Mouse (Mus musculus): ENCODE measurements at regions not wholly inside any gene's neighbourhood (a gene's known extent, or its start where the extent isn't known, plus 50 kb on each side); places are given as distances from the start of the nearest gene placed in this dataset.
A peak's percentile ranks its signal among the peaks of the same experiment; 100 is the strongest.

GRCm38 (mm10) chr14:76188105-76188645, 77.5 kb downstream of the Nufip1 start:
- Histone ChIP-seq H3K4me1 (ENCODE audit: control insufficient read depth, insufficient read depth, insufficient read length, low read length) (no peaks in the 10 kb centered on the region), H3K27ac (replicated peaks; ENCODE audit: low read depth, low read length) (no peak overlapping the region), H3K4me3 (ENCODE audit: insufficient read depth, low read depth, low read length) (no peak overlapping the region)

- Histone ChIP-seq H3K27ac (replicated peaks; ENCODE audit: low read depth, low read length) (peak overlapping the region; percentile 59), H3K4me1 (ENCODE audit: control insufficient read depth, insufficient read depth, insufficient read length, low read length) (no peaks in the 10 kb centered on the region), H3K4me3 (ENCODE audit: insufficient read depth, low read depth, low read length) (no peak overlapping the region)
Observed at GRCm38 (mm10) chr14:76195324-76195723, 84.6 kb downstream of the Nufip1 start.

- Histone ChIP-seq H3K4me1 (ENCODE audit: control insufficient read depth, insufficient read depth, insufficient read length, low read length) (no peaks in the 10 kb centered on the region), H3K4me3 (ENCODE audit: insufficient read depth, low read depth, low read length) (no peak overlapping the region), H3K27ac (replicated peaks; ENCODE audit: low read depth, low read length) (no peak overlapping the region)
Observed at GRCm38 (mm10) chr14:76197357-76197756, 86.7 kb downstream of the Nufip1 start.

GRCm38 (mm10) chr14:76198406-76198805, 87.7 kb downstream of the Nufip1 start:
- H3K4me3 ChIP-seq (ENCODE audit: insufficient read depth, low read depth, low read length) = no peak overlapping the region
- no peaks in the 10 kb centered on the region for H3K4me1 ChIP-seq (ENCODE audit: control insufficient read depth, insufficient read depth, insufficient read length, low read length)
- no peak overlapping the region for H3K27ac ChIP-seq (replicated peaks; ENCODE audit: low read depth, low read length)

- Histone ChIP-seq H3K27ac (replicated peaks; ENCODE audit: low read depth, low read length) (no peak overlapping the region), H3K4me1 (ENCODE audit: control insufficient read depth, insufficient read depth, insufficient read length, low read length) (no peaks in the 10 kb centered on the region), H3K4me3 (ENCODE audit: insufficient read depth, low read depth, low read length) (no peak overlapping the region)
Observed at GRCm38 (mm10) chr14:76202595-76202994, 91.9 kb downstream of the Nufip1 start.

GRCm38 (mm10) chr14:76203135-76203534, 92.4 kb downstream of the Nufip1 start:
- Histone ChIP-seq H3K4me1 (ENCODE audit: control insufficient read depth, insufficient read depth, insufficient read length, low read length) (no peaks in the 10 kb centered on the region), H3K27ac (replicated peaks; ENCODE audit: low read depth, low read length) (no peak overlapping the region), H3K4me3 (ENCODE audit: insufficient read depth, low read depth, low read length) (no peak overlapping the region)

- no peaks in the 10 kb centered on the region; the same call in 1 of the 2 replicates for H3K4me1 ChIP-seq (ENCODE audit: control insufficient read depth, insufficient read depth, insufficient read length, low read length)
- H3K27ac ChIP-seq (replicated peaks; ENCODE audit: low read depth, low read length) = no peak overlapping the region
- H3K4me3 ChIP-seq (ENCODE audit: insufficient read depth, low read depth, low read length) = no peak overlapping the region
Observed at GRCm38 (mm10) chr14:76216446-76217177, 105.9 kb downstream of the Nufip1 start.

- no peak overlapping the region for H3K27ac ChIP-seq (replicated peaks; ENCODE audit: low read depth, low read length)
- H3K4me1 ChIP-seq (ENCODE audit: control insufficient read depth, insufficient read depth, insufficient read length, low read length) = no peaks in the 10 kb centered on the region; the same call in 1 of the 2 replicates
- H3K4me3 ChIP-seq (ENCODE audit: insufficient read depth, low read depth, low read length) = no peak overlapping the region
Observed at GRCm38 (mm10) chr14:76217178-76217500, 106.4 kb downstream of the Nufip1 start.

GRCm38 (mm10) chr14:76217571-76218256, 107.0 kb downstream of the Nufip1 start:
- H3K27ac ChIP-seq (replicated peaks; ENCODE audit: low read depth, low read length) = no peak overlapping the region
- no peak overlapping the region for H3K4me3 ChIP-seq (ENCODE audit: insufficient read depth, low read depth, low read length)
- no peaks in the 10 kb centered on the region; the same call in 1 of the 2 replicates for H3K4me1 ChIP-seq (ENCODE audit: control insufficient read depth, insufficient read depth, insufficient read length, low read length)

GRCm38 (mm10) chr14:76220952-76221351, 110.3 kb downstream of the Nufip1 start:
- H3K4me3 ChIP-seq (ENCODE audit: insufficient read depth, low read depth, low read length) = no peak overlapping the region
- H3K27ac ChIP-seq (replicated peaks; ENCODE audit: low read depth, low read length) = no peak overlapping the region
- H3K4me1 ChIP-seq (ENCODE audit: control insufficient read depth, insufficient read depth, insufficient read length, low read length) = no peaks in the 10 kb centered on the region

- Histone ChIP-seq H3K4me3 (ENCODE audit: insufficient read depth, low read depth, low read length) (no peak overlapping the region), H3K4me1 (ENCODE audit: control insufficient read depth, insufficient read depth, insufficient read length, low read length) (no peaks in the 10 kb centered on the region), H3K27ac (replicated peaks; ENCODE audit: low read depth, low read length) (no peak overlapping the region)
Observed at GRCm38 (mm10) chr14:76221617-76222319, 111.1 kb downstream of the Nufip1 start.

- H3K4me3 ChIP-seq (ENCODE audit: insufficient read depth, low read depth, low read length) = no peak overlapping the region
- H3K4me1 ChIP-seq (ENCODE audit: control insufficient read depth, insufficient read depth, insufficient read length, low read length) = no peaks in the 10 kb centered on the region
- no peak overlapping the region for H3K27ac ChIP-seq (replicated peaks; ENCODE audit: low read depth, low read length)
Observed at GRCm38 (mm10) chr14:76222320-76222626, 111.6 kb downstream of the Nufip1 start.

- Histone ChIP-seq H3K27ac (replicated peaks; ENCODE audit: low read depth, low read length) (no peak overlapping the region), H3K4me3 (ENCODE audit: insufficient read depth, low read depth, low read length) (no peak overlapping the region), H3K4me1 (ENCODE audit: control insufficient read depth, insufficient read depth, insufficient read length, low read length) (no peaks in the 10 kb centered on the region)
Observed at GRCm38 (mm10) chr14:76223036-76223650, 112.5 kb downstream of the Nufip1 start.

- Histone ChIP-seq H3K27ac (replicated peaks; ENCODE audit: low read depth, low read length) (no peak overlapping the region), H3K4me1 (ENCODE audit: control insufficient read depth, insufficient read depth, insufficient read length, low read length) (no peaks in the 10 kb centered on the region), H3K4me3 (ENCODE audit: insufficient read depth, low read depth, low read length) (no peak overlapping the region)
Observed at GRCm38 (mm10) chr14:76223903-76224302, 113.2 kb downstream of the Nufip1 start.

- Histone ChIP-seq H3K27ac (replicated peaks; ENCODE audit: low read depth, low read length) (no peak overlapping the region), H3K4me3 (ENCODE audit: insufficient read depth, low read depth, low read length) (no peak overlapping the region), H3K4me1 (ENCODE audit: control insufficient read depth, insufficient read depth, insufficient read length, low read length) (no peaks in the 10 kb centered on the region)
Observed at GRCm38 (mm10) chr14:76225532-76225931, 114.8 kb downstream of the Nufip1 start.
